In the genomic region with DNA sequence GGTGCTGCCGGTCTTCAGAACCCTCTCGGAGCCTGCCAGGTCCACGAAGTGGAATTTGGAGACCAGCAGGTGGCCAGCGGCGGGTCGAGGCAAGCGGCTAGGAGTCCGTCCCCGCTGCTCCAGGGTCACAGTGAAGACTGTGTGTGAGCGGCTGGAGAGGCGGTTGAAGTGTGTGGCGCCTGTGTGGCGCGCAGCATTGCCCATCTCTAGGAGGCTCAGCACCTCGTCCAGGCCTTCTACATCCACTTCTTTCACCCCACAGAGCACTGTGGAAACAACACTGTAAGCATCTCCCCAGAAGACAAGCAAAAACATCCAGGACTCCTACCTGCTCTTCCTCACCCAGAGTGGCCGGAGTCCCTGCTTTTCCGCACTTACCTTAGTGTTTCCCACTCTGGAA, we compare ENCODE assay signal across 8 mouse cellular contexts. TPM values are rescaled to one million over a fixed set of nuclear protein-coding genes. Genes with fewer than 3 reads are reported as not detected.
A peak's percentile ranks its signal among the peaks of the same experiment; 100 is the strongest.
DNase-seq lines count a peak whose midpoint lies in the region; ATAC-seq and TF ChIP-seq lines count a peak whose summit lies in the region.
"Had no signal": no experiment of that assay in that cellular context is flagged by ENCODE, and none has a peak within 500 bp of the region (broad histone marks: within the 10 kb centered on the region; RNA-seq: fewer than 3 reads in every experiment).

No protein-coding gene starts in this region.

- peaks cover 20% of the 10 kb centered on the region for H3K4me1 ChIP-seq in kidney, embryonic 15.5 days
- no peaks in the 10 kb centered on the region for H3K4me1 ChIP-seq in cortical plate, adult 2 months (ENCODE audit: control insufficient read depth, insufficient read depth, low read length)
- H3K4me1 ChIP-seq in forebrain, embryonic 13.5 days = peaks cover 24% of the 10 kb centered on the region
- peaks cover 25% of the 10 kb centered on the region for H3K4me1 ChIP-seq in midbrain, embryonic 13.5 days (replicated peaks)

- no peak for TF ChIP-seq CTCF in cortical plate, adult 2 months (IDR thresholded peaks at IDR 0.05; ENCODE audit: extremely low read depth, insufficient read depth, low read length)

- H3K27me3 ChIP-seq in kidney, embryonic 15.5 days = peaks cover 28% of the 10 kb centered on the region
- H3K27me3 ChIP-seq in forebrain, embryonic 13.5 days = peaks cover 11% of the 10 kb centered on the region; the same call in 1 of the 2 replicates
- H3K27me3 ChIP-seq in midbrain, embryonic 13.5 days = peaks cover 13% of the 10 kb centered on the region

- no peak overlapping the region for H3K27ac ChIP-seq in kidney, embryonic 15.5 days
- no peak overlapping the region for H3K27ac ChIP-seq in cortical plate, adult 2 months (ENCODE audit: insufficient read depth, low read length)
- H3K27ac ChIP-seq in forebrain, embryonic 13.5 days = no peak overlapping the region
- no peak overlapping the region; the same call in 1 of the 2 replicates for H3K27ac ChIP-seq in midbrain, embryonic 13.5 days

- ATAC-seq in kidney, embryonic 15.5 days (replicated peaks; ENCODE audit: low FRiP score) = no peak
- no peak for ATAC-seq in forebrain, embryonic 13.5 days
- 0 out of 2 replicates have a peak, but pooled peaks have one; percentile 4 for ATAC-seq in midbrain, embryonic 13.5 days
- ATAC-seq in granulocyte monocyte progenitor cell, adult 5-6 weeks (replicated peaks; ENCODE audit: poor library complexity, severe bottlenecking) = no peak

- peaks cover 25% of the 10 kb centered on the region for H3K36me3 ChIP-seq in kidney, embryonic 15.5 days
- peaks cover 24% of the 10 kb centered on the region for H3K36me3 ChIP-seq in forebrain, embryonic 13.5 days (ENCODE audit: poor library complexity, severe bottlenecking)
- H3K36me3 ChIP-seq in midbrain, embryonic 13.5 days = 0 out of 2 replicates have a peak, but pooled peaks cover 8% of the 10 kb centered on the region

- no peak overlapping the region for H3K9ac ChIP-seq in kidney, embryonic 15.5 days
- H3K9ac ChIP-seq in forebrain, embryonic 13.5 days = peak overlapping the region; percentile 62
- H3K9ac ChIP-seq in midbrain, embryonic 13.5 days (replicated peaks) = peak overlapping the region; percentile 61

- DNase-seq in kidney, postnatal 10 days = no peak
- no peak for DNase-seq in spleen, adult 18-20 months

- peak overlapping the region; percentile 50; the same call in 1 of the 2 replicates for H3K4me3 ChIP-seq in kidney, embryonic 15.5 days (replicated peaks)
- H3K4me3 ChIP-seq in cortical plate, adult 2 months (ENCODE audit: insufficient read depth, low read length) = peak overlapping the region; percentile 57
- H3K4me3 ChIP-seq in forebrain, embryonic 13.5 days = peak overlapping the region; percentile 46
- peak overlapping the region; percentile 45 for H3K4me3 ChIP-seq in midbrain, embryonic 13.5 days (replicated peaks)

- WGBS in kidney, embryonic 15.5 days = 47% methylated on average over 17 of the region's 17 CpGs
- WGBS in forebrain, embryonic 13.5 days = 35% methylated on average over 17 of the region's 17 CpGs
- WGBS in midbrain, embryonic 13.5 days = 26% methylated on average over 17 of the region's 17 CpGs

- TF ChIP-seq POLR2A in cortical plate, adult 2 months (IDR thresholded peaks at IDR 0.05; ENCODE audit: extremely low read depth, insufficient read depth, low read length) = no peak

- peak overlapping the region; percentile 85 for H3K4me2 ChIP-seq in kidney, embryonic 15.5 days
- peak overlapping the region; percentile 70 for H3K4me2 ChIP-seq in forebrain, embryonic 13.5 days
- H3K4me2 ChIP-seq in midbrain, embryonic 13.5 days (replicated peaks) = peak overlapping the region; percentile 64

- no peaks in the 10 kb centered on the region for H3K9me3 ChIP-seq in kidney, embryonic 15.5 days (replicated peaks)
- no peaks in the 10 kb centered on the region for H3K9me3 ChIP-seq in forebrain, embryonic 13.5 days (replicated peaks)
- H3K9me3 ChIP-seq in midbrain, embryonic 13.5 days = no peaks in the 10 kb centered on the region

RNA-seq across cellular contexts. Expression of gene Kif7, which starts 4.7 kb away (rescaled TPM):
- polyA plus RNA-seq in kidney, embryonic 15.5 days (2015; fragmentation: Nextera tagmentation; extraction: Ambion mirVana) = 5.0 and 5.1 TPM in 2 replicates
- polyA plus RNA-seq in cortical plate, adult 2 months (2012; rRNA removed) = 1.5 TPM in 2 replicates
- polyA plus RNA-seq in forebrain, embryonic 13.5 days (2015; fragmentation: Nextera tagmentation; extraction: Ambion mirVana) = 3.0 and 3.5 TPM in 2 replicates
- polyA plus RNA-seq in midbrain, embryonic 13.5 days (2015; fragmentation: Nextera tagmentation; extraction: Ambion mirVana) = 2.2 and 3.0 TPM in 2 replicates
- total RNA-seq in granulocyte monocyte progenitor cell, adult 5-6 weeks (2014; fragmentation: Nextera tagmentation) = 0.64 TPM in 1 of 2 replicates, not detected in the other
- 1.3 and 3.6 TPM in 2 replicates for total RNA-seq in granulocyte monocyte progenitor cell, adult 5-6 weeks (2017)

RNA-seq across cellular contexts. Expression of gene Plin1, which starts 21.9 kb away (rescaled TPM):
- polyA plus RNA-seq in kidney, embryonic 15.5 days (2015; fragmentation: Nextera tagmentation; extraction: Ambion mirVana) = 0.70 TPM in 1 of 2 replicates, not detected in the other
- polyA plus RNA-seq in cortical plate, adult 2 months (2012; rRNA removed) = 0.23 TPM in 1 of 2 replicates, not detected in the other
- polyA plus RNA-seq in forebrain, embryonic 13.5 days (2015; fragmentation: Nextera tagmentation; extraction: Ambion mirVana) = 0.21 TPM in 1 of 2 replicates, not detected in the other
- not detected in 2 replicates for polyA plus RNA-seq in midbrain, embryonic 13.5 days (2015; fragmentation: Nextera tagmentation; extraction: Ambion mirVana)
- total RNA-seq in granulocyte monocyte progenitor cell, adult 5-6 weeks (2014; fragmentation: Nextera tagmentation) = not detected in 2 replicates
- not detected in 2 replicates for total RNA-seq in granulocyte monocyte progenitor cell, adult 5-6 weeks (2017)
- total RNA-seq: megakaryocyte progenitor cell, adult 5-6 weeks had no signal

RNA-seq across cellular contexts. Expression of gene Pex11a, which starts 32.1 kb away (rescaled TPM):
- 11.4 and 12.2 TPM in 2 replicates for polyA plus RNA-seq in kidney, embryonic 15.5 days (2015; fragmentation: Nextera tagmentation; extraction: Ambion mirVana)
- 11.4 and 12.4 TPM in 2 replicates for polyA plus RNA-seq in cortical plate, adult 2 months (2012; rRNA removed)
- polyA plus RNA-seq in forebrain, embryonic 13.5 days (2015; fragmentation: Nextera tagmentation; extraction: Ambion mirVana) = 12.7 and 14.2 TPM in 2 replicates
- 11.8 and 13.7 TPM in 2 replicates for polyA plus RNA-seq in midbrain, embryonic 13.5 days (2015; fragmentation: Nextera tagmentation; extraction: Ambion mirVana)
- 0.41 and 4.4 TPM in 2 replicates for total RNA-seq in granulocyte monocyte progenitor cell, adult 5-6 weeks (2014; fragmentation: Nextera tagmentation)
- 1.4 TPM in 2 replicates for total RNA-seq in granulocyte monocyte progenitor cell, adult 5-6 weeks (2017)

RNA-seq across cellular contexts. Expression of gene Wdr93, which starts 32.1 kb away (rescaled TPM):
- 0.39 and 0.55 TPM in 2 replicates for polyA plus RNA-seq in kidney, embryonic 15.5 days (2015; fragmentation: Nextera tagmentation; extraction: Ambion mirVana)
- 0.15 and 0.48 TPM in 2 replicates for polyA plus RNA-seq in cortical plate, adult 2 months (2012; rRNA removed)
- polyA plus RNA-seq in forebrain, embryonic 13.5 days (2015; fragmentation: Nextera tagmentation; extraction: Ambion mirVana) = 0.39 and 0.64 TPM in 2 replicates
- polyA plus RNA-seq in midbrain, embryonic 13.5 days (2015; fragmentation: Nextera tagmentation; extraction: Ambion mirVana) = 0.08 and 0.27 TPM in 2 replicates
- not detected in 2 replicates for total RNA-seq in granulocyte monocyte progenitor cell, adult 5-6 weeks (2014; fragmentation: Nextera tagmentation)
- total RNA-seq in granulocyte monocyte progenitor cell, adult 5-6 weeks (2017) = not detected in 2 replicates
- total RNA-seq: megakaryocyte progenitor cell, adult 5-6 weeks had no signal

RNA-seq across cellular contexts. Expression of gene Ticrr, which starts 50.8 kb away (rescaled TPM):
- polyA plus RNA-seq in kidney, embryonic 15.5 days (2015; fragmentation: Nextera tagmentation; extraction: Ambion mirVana) = 11.2 and 11.6 TPM in 2 replicates
- 0.06 and 0.08 TPM in 2 replicates for polyA plus RNA-seq in cortical plate, adult 2 months (2012; rRNA removed)
- 7.6 and 8.1 TPM in 2 replicates for polyA plus RNA-seq in forebrain, embryonic 13.5 days (2015; fragmentation: Nextera tagmentation; extraction: Ambion mirVana)
- 3.4 and 4.9 TPM in 2 replicates for polyA plus RNA-seq in midbrain, embryonic 13.5 days (2015; fragmentation: Nextera tagmentation; extraction: Ambion mirVana)
- total RNA-seq in granulocyte monocyte progenitor cell, adult 5-6 weeks (2014; fragmentation: Nextera tagmentation) = 26.5 and 36.5 TPM in 2 replicates
- total RNA-seq in granulocyte monocyte progenitor cell, adult 5-6 weeks (2017) = 14.0 and 14.3 TPM in 2 replicates
